Mouse (Mus musculus) embryonic fibroblast, embryonic 13.5 days (primary cell): Measurements from ENCODE around the gene Tshz2. TPM values are rescaled to one million over a fixed set of nuclear protein-coding genes. Genes with fewer than 3 reads are reported as not detected.
"Not testable (repeated sequence)": the region's sequence is repeated elsewhere in the genome, so short reads cannot be mapped to it uniquely, and the experiment has no call there.

ENCODE experiments used
- H3K27ac ChIP-seq: 2 replicates; pipeline ENCODE4 v1.5.1; 2012; ENCODE audit warnings: low read length, control low read depth, inconsistent platforms; ENCODE audit not compliant: insufficient read depth
- H3K4me1 ChIP-seq: 2 replicates; pipeline ENCODE4 v1.6.1; 2011; ENCODE audit warnings: low read length; ENCODE audit not compliant: control insufficient read depth, insufficient read depth
- H3K4me3 ChIP-seq: 2 replicates; pipeline ENCODE4 v1.5.1; 2011; ENCODE audit warnings: mild to moderate bottlenecking, control low read depth, low read length; ENCODE audit not compliant: insufficient read depth
- CTCF ChIP-seq: IDR thresholded peaks from 2 replicates; pipeline ENCODE4 v1.5.1; 2011; ENCODE audit warnings: mild to moderate bottlenecking, control low read depth, low read length, moderate library complexity, borderline replicate concordance; ENCODE audit not compliant: insufficient read depth
- POLR2A ChIP-seq: IDR thresholded peaks from 2 replicates; pipeline ENCODE4 v1.6.1; 2011; ENCODE audit warnings: low read depth, mild to moderate bottlenecking, control low read depth, low read length, moderate library complexity
- polyA plus RNA-seq: library from polyadenylated mRNA; stranded (reverse); fragments of >200 nt; gene quantifications from 2 replicates; pipeline ENCODE4 v1.2.4, GENCODE M21; 2011; ENCODE audit warnings: low read depth; ENCODE audit not compliant: missing spikeins, insufficient read length

The Tshz2 gene
- polyA plus RNA-seq, 1 experiment: 10.7 TPM

GRCm38 (mm10) chr2:169775078-169775477 lies 142.3 kb downstream of the Tshz2 start:
- Histone ChIP-seq H3K27ac (no peak overlapping the region), H3K4me1 (no peaks in the 10 kb centered on the region), H3K4me3 (no peak overlapping the region)
- no peak for TF ChIP-seq CTCF
- TF ChIP-seq POLR2A: no peak

- H3K4me1 ChIP-seq: no peaks in the 10 kb centered on the region
- TF ChIP-seq CTCF (no peak), POLR2A (no peak)
- no peak overlapping the region for H3K4me3 ChIP-seq
- H3K27ac ChIP-seq: no peak overlapping the region
These were observed 144.4 kb downstream of the Tshz2 start for GRCm38 (mm10) chr2:169777242-169777641.

- TF ChIP-seq CTCF (no peak), POLR2A (no peak)
- Histone ChIP-seq H3K4me1 (no peaks in the 10 kb centered on the region), H3K27ac (no peak overlapping the region), H3K4me3 (no peak overlapping the region)
These were observed 145.0 kb downstream of the Tshz2 start for GRCm38 (mm10) chr2:169777764-169778163.

- Histone ChIP-seq H3K4me1 (no peaks in the 10 kb centered on the region), H3K4me3 (no peak overlapping the region), H3K27ac (no peak overlapping the region)
- TF ChIP-seq POLR2A (no peak), CTCF (no peak)
These were observed 146.0 kb downstream of the Tshz2 start for GRCm38 (mm10) chr2:169778740-169779345.

- H3K27ac ChIP-seq, H3K4me1 ChIP-seq, H3K4me3 ChIP-seq: not testable (repeated sequence)
These were observed 148.9 kb downstream of the Tshz2 start for GRCm38 (mm10) chr2:169781671-169782070.

GRCm38 (mm10) chr2:169782874-169783680 lies 150.3 kb downstream of the Tshz2 start:
- Histone ChIP-seq H3K4me3 (no peak overlapping the region), H3K4me1 (no peaks in the 10 kb centered on the region), H3K27ac (no peak overlapping the region)
- TF ChIP-seq CTCF (no peak), POLR2A (no peak)

DNA sequence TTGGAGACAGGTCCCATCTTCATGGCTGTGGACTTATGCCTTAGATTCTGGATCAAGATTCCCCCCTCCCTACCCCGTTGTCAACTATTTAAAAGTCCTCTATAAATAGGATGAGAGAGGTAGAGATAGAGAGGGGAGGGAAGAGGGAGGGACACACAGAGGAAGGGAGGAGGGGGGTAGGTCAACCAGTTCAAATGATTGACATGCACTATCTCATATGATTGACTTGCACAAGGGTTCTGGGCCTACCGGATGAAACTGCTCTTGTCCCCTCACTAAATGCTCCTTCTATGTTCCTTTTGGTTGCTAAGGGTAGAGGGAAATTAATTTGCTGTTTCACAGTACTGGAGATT lies 150.8 kb downstream of the Tshz2 start:
- Histone ChIP-seq H3K4me3 (no peak overlapping the region), H3K27ac (no peak overlapping the region)

DNA sequence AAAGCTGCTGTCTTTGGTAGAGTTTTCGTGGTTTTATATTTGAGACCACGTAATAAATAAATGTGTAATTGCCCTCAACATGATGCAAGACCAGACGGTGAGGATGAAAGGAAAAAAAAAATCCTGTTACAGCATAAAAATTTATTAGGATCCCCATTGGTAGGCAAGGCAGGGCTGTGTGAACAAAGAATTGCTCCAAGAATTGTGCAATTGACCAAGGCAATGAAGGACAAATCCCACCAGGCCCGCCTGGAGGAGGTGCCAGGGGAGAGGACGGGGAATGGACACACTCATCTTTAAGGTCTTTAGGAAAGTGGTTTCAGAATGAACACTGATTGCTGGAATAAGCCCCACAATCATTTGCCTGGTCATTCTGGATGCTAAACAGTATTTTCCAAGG lies 154.6 kb downstream of the Tshz2 start:
- TF ChIP-seq POLR2A (no peak), CTCF (no peak)
- H3K4me1 ChIP-seq: no peaks in the 10 kb centered on the region
- no peak overlapping the region for H3K27ac ChIP-seq
- H3K4me3 ChIP-seq: no peak overlapping the region

More for the DNA sequence above, 150.8 kb downstream of the Tshz2 start:
- H3K4me1 ChIP-seq: no peaks in the 10 kb centered on the region
- TF ChIP-seq CTCF: no peak

- H3K4me3 ChIP-seq: no peak overlapping the region
- H3K4me1 ChIP-seq: no peaks in the 10 kb centered on the region
- no peak for TF ChIP-seq POLR2A
- TF ChIP-seq CTCF: no peak
- H3K27ac ChIP-seq: no peak overlapping the region
These were observed 155.1 kb downstream of the Tshz2 start for GRCm38 (mm10) chr2:169787906-169788305.

DNA sequence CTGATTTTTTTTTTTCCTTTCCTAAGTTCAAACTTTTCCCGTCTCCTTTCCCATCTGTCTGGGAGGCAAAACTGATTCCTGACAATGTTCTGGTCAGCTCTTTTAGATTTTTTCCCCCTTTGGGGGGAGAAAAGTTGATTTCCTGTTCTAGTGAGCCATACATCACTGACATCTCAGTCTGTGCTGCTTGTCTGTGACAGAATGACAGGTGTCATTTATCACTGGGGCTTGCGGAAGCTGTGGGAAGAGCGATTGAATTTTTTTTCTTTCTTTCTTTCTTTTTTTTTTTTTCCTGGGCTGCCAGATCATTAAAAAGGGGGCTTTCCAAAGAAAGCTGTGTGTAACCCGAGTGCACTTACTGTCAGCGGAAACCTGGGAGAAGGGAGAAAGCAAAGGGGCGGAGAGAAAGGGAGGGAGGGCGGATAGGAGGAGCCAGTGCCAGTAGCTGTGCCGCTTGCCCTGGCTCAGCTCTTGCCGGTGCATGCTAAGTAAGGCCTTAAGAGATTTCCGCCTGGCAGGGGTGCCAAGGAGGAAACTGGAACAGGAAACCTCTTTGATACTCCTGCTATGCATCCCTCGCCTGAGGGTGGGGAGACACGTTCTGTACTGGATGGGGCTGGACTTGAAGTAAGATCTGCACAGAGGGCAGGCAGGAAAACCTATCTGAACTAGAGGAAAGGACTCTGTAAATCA lies 157.8 kb downstream of the Tshz2 start:
- TF ChIP-seq POLR2A (peak; percentile 32; the same call in 1 of the 2 replicates), CTCF (no peak)
- no peak overlapping the region for H3K27ac ChIP-seq
- H3K4me1 ChIP-seq: no peaks in the 10 kb centered on the region
- H3K4me3 ChIP-seq: no peak overlapping the region
